Mouse (Mus musculus) CD4-positive, CD25-positive, alpha-beta regulatory T cell, adult 4 months (primary cell): ENCODE measurements around the gene Espnl. TPM values are rescaled to one million over a fixed set of nuclear protein-coding genes. Genes with fewer than 3 reads are reported as not detected.

Experiments
- ATAC-seq: one replicate; pipeline ENCODE4 v1.8.0; 2017
- polyA plus RNA-seq, 2 experiments: library from polyadenylated mRNA; unstranded; fragments of 100-300 nt; shearing (Covaris generic); gene quantifications; one replicate each; pipeline ENCODE4 v1.2.1; 2017

Gene Espnl
- not detected for polyA plus RNA-seq

- ATAC-seq, result no peak
Observed at GRCm38 (mm10) chr1:91321760-91322438, at the start of gene Espnl. Gene Espnl, plus strand, starts transcription at chr1:91322075.

- ATAC-seq, result no peak
Observed at GRCm38 (mm10) chr1:91272260-91272659, 49.6 kb upstream of the Espnl start.

GRCm38 (mm10) chr1:91276581-91276980, 45.3 kb upstream of the Espnl start:
- no peak for ATAC-seq

GRCm38 (mm10) chr1:91277480-91277879, 44.4 kb upstream of the Espnl start:
- no peak for ATAC-seq

GRCm38 (mm10) chr1:91278410-91279119, 43.3 kb upstream of the Espnl start:
- peak; percentile 67 for ATAC-seq

- peak; percentile 64 for ATAC-seq
Observed at GRCm38 (mm10) chr1:91279126-91279525, 42.7 kb upstream of the Espnl start.

GRCm38 (mm10) chr1:91282582-91282981, 39.3 kb upstream of the Espnl start:
- no peak for ATAC-seq

GRCm38 (mm10) chr1:91289375-91289774, 32.5 kb upstream of the Espnl start:
- ATAC-seq, result no peak

GRCm38 (mm10) chr1:91292101-91292825, 29.6 kb upstream of the Espnl start:
- ATAC-seq, result no peak

- ATAC-seq, result no peak
Observed at GRCm38 (mm10) chr1:91295544-91295943, 26.3 kb upstream of the Espnl start.

- peak; percentile 97 for ATAC-seq
Observed at GRCm38 (mm10) chr1:91297799-91298744, 23.8 kb upstream of the Espnl start, which contains the start of gene Scly. Gene Scly, plus strand, starts transcription at chr1:91298338.

GRCm38 (mm10) chr1:91299026-91299706, 22.7 kb upstream of the Espnl start:
- ATAC-seq, result peak; percentile 28

- ATAC-seq, result no peak
Observed at GRCm38 (mm10) chr1:91299707-91300426, 22.0 kb upstream of the Espnl start.

- ATAC-seq, result no peak
Observed at GRCm38 (mm10) chr1:91301206-91301920, 20.5 kb upstream of the Espnl start.

GRCm38 (mm10) chr1:91302021-91302420, 19.9 kb upstream of the Espnl start:
- no peak for ATAC-seq

- no peak for ATAC-seq
Observed at GRCm38 (mm10) chr1:91304621-91305020, 17.3 kb upstream of the Espnl start.

- no peak for ATAC-seq
Observed at GRCm38 (mm10) chr1:91309366-91310085, 12.3 kb upstream of the Espnl start.

GRCm38 (mm10) chr1:91312273-91312672, 9.6 kb upstream of the Espnl start:
- ATAC-seq, result no peak

- no peak for ATAC-seq
Observed at GRCm38 (mm10) chr1:91313251-91313650, 8.6 kb upstream of the Espnl start.

GRCm38 (mm10) chr1:91317656-91318055, 4.2 kb upstream of the Espnl start:
- no peak for ATAC-seq
